ENCODE assay signal across 10 mouse cellular contexts in genomic region chr4:103326994-103327393, GRCm38 (mm10). TPM values are rescaled to one million over a fixed set of nuclear protein-coding genes. Genes with fewer than 3 reads are reported as not detected.
A peak's percentile ranks its signal among the peaks of the same experiment; 100 is the strongest.
DNase-seq lines count a peak whose midpoint lies in the region; ATAC-seq and TF ChIP-seq lines count a peak whose summit lies in the region.
"Had no signal": no experiment of that assay in that cellular context is flagged by ENCODE, and none has a peak within 500 bp of the region (broad histone marks: within the 10 kb centered on the region; RNA-seq: fewer than 3 reads in every experiment).

No protein-coding gene starts in this region.

- H3K4me2 ChIP-seq in heart, postnatal 0 days (ENCODE audit: low read depth, low read length), result no peak overlapping the region
- H3K4me2 ChIP-seq in midbrain, embryonic 13.5 days (replicated peaks), result no peak overlapping the region
- H3K4me2 ChIP-seq in hindbrain, embryonic 16.5 days (ENCODE audit: low read length), result no peak overlapping the region

- no peak overlapping the region for H3K9ac ChIP-seq in heart, postnatal 0 days (replicated peaks; ENCODE audit: low read depth, low read length)
- H3K9ac ChIP-seq in midbrain, embryonic 13.5 days (replicated peaks), result no peak overlapping the region
- H3K9ac ChIP-seq in hindbrain, embryonic 16.5 days (ENCODE audit: low read depth, low read length), result no peak overlapping the region

- peak in 1 of 2 experiments; percentile 19 for DNase-seq in left cerebral cortex, adult 2 months (ENCODE audit: extremely low spot score in 1 of 2, low spot score in 2 of 2)
- no peak for DNase-seq in left cerebral cortex, adult 18-20 months (ENCODE audit: low spot score in 2 of 2)
- DNase-seq in R1 (ENCODE audit: low read depth, low spot score) (peak; percentile 35), MN1 (ENCODE audit: low spot score) (no peak)
- no peak for DNase-seq in heart, postnatal 0 days (ENCODE audit: low spot score)
- DNase-seq in lung, postnatal 36 days, result peak; percentile 68

- H3K9me3 ChIP-seq in heart, postnatal 0 days (replicated peaks; ENCODE audit: control insufficient read depth, low read length), result no peaks in the 10 kb centered on the region
- no peaks in the 10 kb centered on the region for H3K9me3 ChIP-seq in midbrain, embryonic 13.5 days
- no peaks in the 10 kb centered on the region for H3K9me3 ChIP-seq in hindbrain, embryonic 16.5 days (ENCODE audit: control insufficient read depth, low read length)

- intact Hi-C loops in left cerebral cortex, adult 2 months (cut with DNase I), result no loop called here

- H3K4me3 ChIP-seq in left cerebral cortex, adult 2 months, result no peak overlapping the region
- no peak overlapping the region for H3K4me3 ChIP-seq in heart, postnatal 0 days (ENCODE audit: low read depth, low read length)
- no peak overlapping the region for H3K4me3 ChIP-seq in midbrain, embryonic 13.5 days (replicated peaks)
- H3K4me3 ChIP-seq in hindbrain, embryonic 16.5 days (ENCODE audit: low read length), result no peak overlapping the region

- no peaks in the 10 kb centered on the region for H3K4me1 ChIP-seq in heart, postnatal 0 days (ENCODE audit: control insufficient read depth, insufficient read depth)
- peaks cover 5% of the 10 kb centered on the region for H3K4me1 ChIP-seq in midbrain, embryonic 13.5 days (replicated peaks)
- H3K4me1 ChIP-seq in hindbrain, embryonic 16.5 days (ENCODE audit: control insufficient read depth, insufficient read depth, low read depth, low read length), result peaks cover 3% of the 10 kb centered on the region; the same call in 1 of the 2 replicates

- TF ChIP-seq EP300 in heart, postnatal 0 days (IDR thresholded peaks at IDR 0.05; ENCODE audit: low read depth), result no peak

- TF ChIP-seq CTCF in left cerebral cortex, adult 2 months (IDR thresholded peaks at IDR 0.05), result peak; percentile 34
- TF ChIP-seq CTCF in heart, postnatal 0 days (IDR thresholded peaks at IDR 0.05; ENCODE audit: low read depth), result peak; percentile 52

- peaks cover 17% of the 10 kb centered on the region for H3K36me3 ChIP-seq in heart, postnatal 0 days (replicated peaks; ENCODE audit: control insufficient read depth, insufficient read depth, low read length)
- H3K36me3 ChIP-seq in midbrain, embryonic 13.5 days, result 0 out of 2 replicates have a peak, but pooled peaks cover 5% of the 10 kb centered on the region
- H3K36me3 ChIP-seq in hindbrain, embryonic 16.5 days (ENCODE audit: control insufficient read depth, insufficient read depth, low read length), result peaks cover under 1% of the 10 kb centered on the region; the same call in 1 of the 2 replicates

- 63% methylated on average over 3 of the region's 3 CpGs for WGBS in heart, postnatal 0 days
- WGBS in midbrain, embryonic 13.5 days, result 78% methylated on average over 3 of the region's 3 CpGs
- WGBS in hindbrain, embryonic 16.5 days, result 67% methylated on average over 3 of the region's 3 CpGs

- H3K27me3 ChIP-seq in heart, postnatal 0 days (ENCODE audit: control insufficient read depth, insufficient read depth, low read length), result no peaks in the 10 kb centered on the region
- no peaks in the 10 kb centered on the region for H3K27me3 ChIP-seq in midbrain, embryonic 13.5 days
- H3K27me3 ChIP-seq in hindbrain, embryonic 16.5 days (replicated peaks; ENCODE audit: control insufficient read depth, insufficient read depth, low read length), result no peaks in the 10 kb centered on the region

- no peak for ATAC-seq in heart, postnatal 0 days (ENCODE audit: insufficient read depth, low read depth)
- no peak for ATAC-seq in midbrain, embryonic 13.5 days
- ATAC-seq in hindbrain, embryonic 16.5 days, result no peak

- no peak overlapping the region for H3K27ac ChIP-seq in left cerebral cortex, adult 2 months
- H3K27ac ChIP-seq in heart, postnatal 0 days (ENCODE audit: low read depth), result no peak overlapping the region
- no peak overlapping the region for H3K27ac ChIP-seq in midbrain, embryonic 13.5 days
- no peak overlapping the region for H3K27ac ChIP-seq in hindbrain, embryonic 16.5 days (ENCODE audit: low read depth, low read length)

RNA-seq across cellular contexts. Expression of gene Oma1, which starts 13.4 kb away (rescaled TPM):
- total RNA-seq in left cerebral cortex, adult 2 months (2021), result 10 to 100 TPM in 1 of 2 experiments, 1 to 10 TPM in 1; 8.8 to 10.8 TPM
- 1 to 10 TPM; 9.7 to 10.0 TPM for total RNA-seq in left cerebral cortex, adult 18-20 months (2021)
- 20.3 TPM in 2 replicates for total RNA-seq in heart, postnatal 0 days (2014; rRNA removed; ENCODE audit: low replicate concordance)
- 19.0 and 21.9 TPM in 2 replicates for polyA plus RNA-seq in heart, postnatal 0 days (2015; fragmentation: Nextera tagmentation; extraction: Ambion mirVana)
- 11.1 and 12.0 TPM in 2 replicates for polyA plus RNA-seq in midbrain, embryonic 13.5 days (2015; fragmentation: Nextera tagmentation; extraction: Ambion mirVana)
- polyA plus RNA-seq in hindbrain, embryonic 16.5 days (2015; fragmentation: Nextera tagmentation; extraction: Ambion mirVana), result 9.3 and 10.9 TPM in 2 replicates

RNA-seq across cellular contexts. Expression of gene 4921539E11Rik, which starts 36.3 kb away (rescaled TPM):
- total RNA-seq in left cerebral cortex, adult 2 months (2021), result not detected
- total RNA-seq in left cerebral cortex, adult 18-20 months (2021), result not detected
- not detected in 2 replicates for total RNA-seq in heart, postnatal 0 days (2014; rRNA removed; ENCODE audit: low replicate concordance)
- not detected in 2 replicates for polyA plus RNA-seq in heart, postnatal 0 days (2015; fragmentation: Nextera tagmentation; extraction: Ambion mirVana)
- polyA plus RNA-seq in midbrain, embryonic 13.5 days (2015; fragmentation: Nextera tagmentation; extraction: Ambion mirVana), result not detected in 2 replicates
- not detected in 2 replicates for polyA plus RNA-seq in hindbrain, embryonic 16.5 days (2015; fragmentation: Nextera tagmentation; extraction: Ambion mirVana)
- total RNA-seq: layer of hippocampus, postnatal 14 days had no signal
- polyA plus RNA-seq: neural tube, embryonic 11.5 days had no signal

Comparison
In these comparisons a context has a peak if more than half of its experiments do, and no peak if none do; other contexts are left out.
1. DNase-seq: peak in R1 (single experiment) and lung, postnatal 36 days (single experiment); none in left cerebral cortex, adult 18-20 months (0 of 2), heart, postnatal 0 days (single experiment) and MN1 (single experiment).